Mouse (Mus musculus): ENCODE measurements around the gene Gm9639.

DNA sequence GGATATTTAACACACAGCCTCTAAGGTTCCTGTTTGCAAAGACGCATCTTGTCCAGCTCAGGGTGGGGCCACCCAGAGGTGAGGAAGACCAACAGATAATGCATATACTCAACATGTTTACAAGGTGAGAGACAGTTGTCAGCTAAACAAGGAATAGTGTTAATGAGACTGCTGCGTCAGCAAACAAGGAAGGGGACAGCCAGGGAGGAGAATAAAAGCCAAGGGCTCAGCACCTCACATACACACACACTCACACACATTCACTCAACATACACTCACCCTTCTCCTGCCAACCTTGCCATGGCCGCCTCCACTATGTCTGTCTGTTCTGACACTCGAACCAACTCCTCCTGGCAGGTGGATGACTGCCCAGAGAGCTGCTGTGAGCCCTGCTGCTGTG, 19.5 kb upstream of the Gm9639 start, which contains the start of gene Gm2696:
- no peak for TF ChIP-seq EP300 (IDR thresholded peaks at IDR 0.05; ENCODE audit: low read depth)
- TF ChIP-seq CTCF (IDR thresholded peaks at IDR 0.05; ENCODE audit: low read depth) = no peak

All from liver, postnatal 0 days (tissue).